Mouse (Mus musculus) left cerebral cortex, postnatal 25 days (tissue): ENCODE results near the gene Gm5475. TPM values are rescaled to one million over a fixed set of nuclear protein-coding genes. Genes with fewer than 3 reads are reported as not detected.

Source experiments
- DNase-seq, 2 experiments: peaks; one replicate each; pipeline ENCODE4 v3.0.0; 2022; ENCODE audit warnings: low spot score in 2 of 2, mixed read lengths in 1 of 2
- intact Hi-C: fragments of 180-260 bp; cut with DNase I; formaldehyde crosslinking; loops from one replicate; pipeline ENCODE4 v1.15.1; 2025
- total RNA-seq, 2 experiments: library from RNA; stranded (reverse); gene quantifications; 2 replicates each; pipeline ENCODE4 v1.2.3; 2021

Gm5475 gene
- total RNA-seq, 2 experiments from 2014 or later: not detected

- intact Hi-C loops: no loop called here
Measured at GRCm38 (mm10) chr15:100436112-100436511, 14.2 kb downstream of the Gm5475 start.

DNA sequence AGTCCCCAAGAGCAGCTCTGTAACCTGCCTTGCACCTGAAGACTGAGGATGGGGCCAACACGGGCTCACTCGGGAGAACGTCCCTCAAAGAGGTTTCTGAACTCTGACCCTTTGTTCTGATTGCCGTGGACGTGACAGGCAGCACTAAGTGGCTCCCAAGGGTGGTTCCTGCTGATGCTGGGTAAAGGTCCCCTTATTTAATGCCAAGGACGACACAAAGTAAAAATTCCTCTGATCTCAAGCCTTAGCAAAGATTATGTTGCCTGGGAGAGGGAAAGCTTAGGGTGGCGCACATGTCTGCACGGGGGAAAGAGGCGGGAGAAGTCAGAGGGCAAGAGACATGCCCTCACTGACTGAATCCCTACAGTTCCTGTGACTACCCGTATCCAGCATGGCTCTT, 14.6 kb downstream of the Gm5475 start:
- intact Hi-C loops: no loop called here
- no peak for DNase-seq

More at GRCm38 (mm10) chr15:100436112-100436511, 14.2 kb downstream of the Gm5475 start:
- no peak for DNase-seq

DNA sequence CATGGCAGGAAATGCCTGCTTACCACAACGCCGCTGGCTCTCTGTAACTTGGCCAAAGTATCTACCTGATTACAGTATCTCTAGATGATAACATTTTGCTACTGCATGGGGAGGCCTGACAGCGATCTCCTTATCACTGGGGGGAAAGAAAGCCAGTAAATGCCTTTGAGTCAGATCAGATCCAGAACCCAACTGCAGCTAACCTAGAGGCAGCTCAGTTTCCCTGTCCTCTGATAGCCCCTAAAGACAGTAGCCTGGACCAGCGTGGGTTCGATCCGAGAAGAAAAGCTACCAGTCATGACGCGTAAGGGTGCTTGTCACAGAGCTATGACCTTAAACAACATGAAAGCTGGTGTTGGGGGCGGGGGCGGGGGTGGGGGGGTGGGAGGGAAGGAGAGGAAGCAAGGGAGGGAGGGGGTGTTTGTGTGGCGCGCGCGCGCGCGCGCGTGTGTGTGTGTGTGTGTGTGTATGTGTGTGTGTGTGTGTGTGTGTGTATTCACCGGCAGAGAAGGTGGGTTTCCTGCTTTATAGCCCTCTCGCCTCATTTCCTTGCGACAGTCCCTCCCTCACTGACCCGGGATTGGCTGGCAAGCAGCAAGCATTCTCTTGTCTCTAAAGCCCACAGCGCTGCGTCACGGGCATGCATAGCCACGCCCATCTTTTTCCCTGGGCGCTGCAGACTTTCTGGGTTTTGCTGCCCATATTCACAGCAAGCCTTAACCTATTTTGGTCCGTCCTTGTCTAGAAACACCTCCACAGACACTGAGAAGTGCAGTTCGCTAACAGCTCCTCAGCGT, 21.4 kb downstream of the Gm5475 start:
- peak; percentile 84 to 93 for DNase-seq
- intact Hi-C loops: no loop called here

DNA sequence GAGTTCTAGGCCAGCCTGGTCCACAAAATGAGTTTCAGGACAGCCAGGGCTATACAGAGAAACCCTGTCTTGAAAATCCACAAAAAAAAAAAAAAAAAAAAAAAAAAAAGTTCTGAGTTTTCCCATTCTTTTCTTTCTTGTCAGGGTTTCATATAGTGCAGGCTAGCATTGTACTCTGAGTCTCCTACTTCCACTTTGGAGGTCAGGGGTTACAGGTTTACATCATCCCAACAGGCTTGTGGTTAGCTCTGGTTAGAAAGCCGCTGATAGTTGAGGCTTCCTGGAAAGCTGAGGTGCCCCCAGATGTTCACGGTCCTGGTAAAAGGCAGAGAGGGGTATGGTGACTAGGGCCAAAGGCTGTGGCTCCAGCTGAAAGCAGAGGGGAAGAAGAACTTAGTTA, 24.9 kb downstream of the Gm5475 start:
- no peak for DNase-seq
- intact Hi-C loops: no loop called here

- intact Hi-C loops: no loop called here
- no peak for DNase-seq
Measured at GRCm38 (mm10) chr15:100448572-100448971, 26.6 kb downstream of the Gm5475 start.

DNA sequence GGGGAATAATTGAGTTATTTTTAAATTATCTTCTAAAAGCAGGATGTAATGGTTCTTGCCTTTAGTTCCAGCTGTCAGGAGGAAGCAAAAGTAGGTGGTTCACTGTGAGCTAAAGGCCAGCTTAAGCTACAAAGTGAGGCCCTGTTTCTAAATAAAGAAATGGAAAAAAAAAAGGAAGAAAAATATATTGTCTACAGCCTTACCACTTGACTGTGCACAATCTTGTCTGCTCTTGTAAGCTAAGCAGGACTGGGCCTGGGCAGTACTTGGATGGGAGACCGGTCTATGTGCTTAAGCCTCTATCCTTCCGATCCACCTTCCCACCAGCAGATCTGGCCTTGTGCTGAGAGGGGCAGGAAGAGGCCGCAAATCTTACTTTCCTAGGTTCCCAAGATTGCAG, 27.5 kb downstream of the Gm5475 start:
- no peak for DNase-seq
- intact Hi-C loops: no loop called here

GRCm38 (mm10) chr15:100451245-100451644, 29.3 kb downstream of the Gm5475 start:
- peak in 1 of 2 experiments; percentile 44 for DNase-seq
- intact Hi-C loops: loop anchor here (10.0 kb wide), 1 partner anchor 186 kb away; no protein-coding TSS in a partner anchor

DNA sequence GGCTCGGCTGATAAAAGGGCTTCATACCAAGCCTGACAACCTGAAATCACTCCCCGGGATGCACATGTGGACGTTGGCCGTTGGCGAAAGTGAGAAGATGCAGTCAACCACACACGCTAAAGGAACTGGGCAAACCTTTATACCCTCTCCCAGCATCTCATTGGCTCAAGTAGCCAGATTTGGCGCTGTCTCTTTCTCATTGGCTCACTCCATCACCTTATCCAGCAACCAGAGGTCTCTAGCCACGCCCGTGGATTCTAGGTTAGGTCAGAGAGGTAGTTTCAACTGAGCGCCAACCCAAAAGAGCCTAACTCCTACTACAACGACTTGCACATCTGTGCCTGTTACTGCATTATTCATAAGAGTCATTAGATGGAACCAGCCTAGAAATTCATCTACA, 30.5 kb downstream of the Gm5475 start:
- intact Hi-C loops: loop anchor here (10.0 kb wide), 1 partner anchor 188 kb away; no protein-coding TSS in a partner anchor
- no peak for DNase-seq

DNA sequence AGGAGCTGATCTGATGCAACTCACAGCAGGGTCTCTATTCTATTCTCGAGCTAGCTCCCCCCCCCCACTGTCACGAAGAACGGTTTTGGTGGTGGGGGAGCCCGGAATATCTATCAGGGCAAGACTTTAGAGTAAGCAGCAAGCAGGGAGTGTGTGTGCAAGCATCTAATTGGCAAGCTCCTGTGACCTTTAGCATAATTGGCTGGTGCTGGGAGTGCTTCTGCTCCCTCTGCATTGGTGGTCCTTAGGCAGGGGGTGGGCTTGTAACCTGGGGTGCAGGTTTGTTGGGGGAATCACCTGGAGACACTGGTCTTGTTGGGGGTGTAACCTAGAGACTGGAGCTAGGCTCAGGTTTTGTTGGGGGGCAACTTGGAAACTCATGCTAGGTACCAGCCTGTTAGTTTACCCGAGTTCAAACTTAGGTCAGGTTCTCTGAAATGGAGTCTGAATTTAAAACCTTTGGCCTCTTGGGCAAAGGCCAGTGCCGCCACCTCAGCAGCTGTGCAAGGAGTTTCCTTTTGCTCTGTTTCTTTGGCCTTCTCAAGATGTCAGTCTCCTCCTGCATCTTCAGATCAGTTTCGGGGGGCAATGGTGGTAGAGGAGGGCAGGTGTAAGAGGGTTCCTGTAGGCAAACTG, 34.5 kb downstream of the Gm5475 start:
- no peak for DNase-seq
- intact Hi-C loops: loop anchor here (5.0 to 10.0 kb wide), 2 partner anchors 69 to 192 kb away; no protein-coding TSS in a partner anchor

GRCm38 (mm10) chr15:100457340-100457739, 35.4 kb downstream of the Gm5475 start:
- intact Hi-C loops: loop anchor here (5.0 to 10.0 kb wide), 2 partner anchors 70 to 193 kb away; no protein-coding TSS in a partner anchor
- peak; percentile 60 to 67 for DNase-seq

DNA sequence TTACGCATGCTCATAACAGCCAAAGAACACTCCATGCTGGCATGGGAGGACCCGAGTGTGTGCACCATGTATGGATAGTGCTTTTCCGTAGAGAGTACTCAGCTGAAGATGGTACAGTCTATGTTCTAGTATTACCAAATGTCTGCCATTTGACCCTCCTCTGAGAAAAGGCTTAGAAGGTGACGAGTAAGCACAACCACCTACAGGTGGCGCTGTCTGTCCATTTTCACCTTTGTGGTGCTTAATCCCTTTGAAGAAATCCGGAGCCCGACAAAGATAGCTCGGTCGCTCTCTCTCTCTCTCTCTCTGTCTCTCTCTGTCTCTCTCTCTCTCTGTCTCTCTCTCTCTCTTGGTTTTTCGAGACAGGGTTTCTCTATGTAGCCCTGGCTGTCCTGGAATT, 36.1 kb downstream of the Gm5475 start:
- intact Hi-C loops: loop anchor here (5.0 to 10.0 kb wide), 2 partner anchors 71 to 193 kb away; no protein-coding TSS in a partner anchor
- peak in 1 of 2 experiments; percentile 39 for DNase-seq

DNA sequence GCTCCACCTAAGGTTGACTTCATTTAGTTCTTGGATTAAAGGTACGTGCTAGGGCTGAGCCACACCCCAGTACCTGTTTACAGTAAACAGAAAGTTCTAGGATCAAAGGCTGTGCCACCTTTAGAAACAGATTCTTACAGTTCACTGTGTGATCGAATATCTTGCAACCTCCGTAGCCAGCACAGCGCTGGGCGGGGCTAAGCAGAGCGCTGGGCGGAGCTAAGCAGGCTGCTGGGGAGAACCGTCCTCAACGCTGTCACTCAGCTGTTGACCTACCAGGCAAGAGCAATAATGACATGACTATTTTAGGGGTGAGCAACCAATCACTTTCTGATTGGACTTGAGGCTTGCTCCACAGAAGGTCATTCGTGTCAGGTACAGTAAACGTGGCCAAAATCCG, 39.0 kb downstream of the Gm5475 start:
- intact Hi-C loops: loop anchor here (5.0 kb wide), 1 partner anchor 434 kb away; no protein-coding TSS in a partner anchor
- no peak for DNase-seq

- intact Hi-C loops: loop anchor here (5.0 kb wide), 1 partner anchor 434 kb away; no protein-coding TSS in a partner anchor
- DNase-seq: no peak
Measured at GRCm38 (mm10) chr15:100461646-100462045, 39.7 kb downstream of the Gm5475 start.

GRCm38 (mm10) chr15:100462086-100462485, 40.1 kb downstream of the Gm5475 start:
- DNase-seq: no peak
- intact Hi-C loops: loop anchor here (5.0 kb wide), 1 partner anchor 435 kb away; no protein-coding TSS in a partner anchor

- intact Hi-C loops: loop anchor here (5.0 kb wide), 1 partner anchor 436 kb away; no protein-coding TSS in a partner anchor
- peak; percentile 69 to 86 for DNase-seq
Measured at GRCm38 (mm10) chr15:100463712-100464111, 41.8 kb downstream of the Gm5475 start.

GRCm38 (mm10) chr15:100465432-100465831, 43.5 kb downstream of the Gm5475 start:
- intact Hi-C loops: no loop called here
- no peak for DNase-seq

DNA sequence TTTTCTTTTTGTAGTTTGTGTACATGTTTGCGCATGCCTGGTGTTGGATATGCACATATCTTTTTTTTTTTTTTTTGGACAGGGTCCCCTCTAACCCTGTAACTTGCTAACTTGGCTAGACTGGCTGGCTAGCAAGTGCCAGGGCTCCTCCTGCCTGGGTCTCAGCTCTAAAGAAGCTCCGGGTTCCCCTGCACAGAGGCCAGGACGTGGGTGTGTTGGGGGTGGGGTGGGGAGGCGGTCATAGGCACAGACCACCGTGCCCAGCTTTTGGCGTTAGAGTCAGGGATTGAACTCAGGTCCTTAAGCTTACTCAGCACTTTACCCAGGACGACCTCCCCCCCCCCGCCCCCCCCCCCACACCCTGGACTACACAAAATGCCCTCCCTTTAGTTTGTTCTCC, 45.8 kb downstream of the Gm5475 start:
- no peak for DNase-seq
- intact Hi-C loops: loop anchor here (2.0 kb wide), 3 partner anchors 27 to 215 kb away; partner anchors contain the start of genes Csrnp2 and Gm5475

- peak; percentile 89 to 93 for DNase-seq
- intact Hi-C loops: loop anchor here (2.0 kb wide), 3 partner anchors 26 to 214 kb away; partner anchors contain the start of genes Csrnp2 and Gm5475
Measured at GRCm38 (mm10) chr15:100468295-100469188, 46.6 kb downstream of the Gm5475 start, which contains the start of gene Letmd1. Letmd1 (plus strand) TSS chr15:100469023.

- intact Hi-C loops: loop anchor here (2.0 kb wide), 3 partner anchors 26 to 214 kb away; partner anchors contain the start of genes Csrnp2 and Gm5475
- DNase-seq: no peak
Measured at GRCm38 (mm10) chr15:100469189-100469545, 47.2 kb downstream of the Gm5475 start.
